Mouse (Mus musculus): ENCODE results near the gene Katnbl1. TPM values are rescaled to one million over a fixed set of nuclear protein-coding genes. Genes with fewer than 3 reads are reported as not detected.

The Katnbl1 gene
- polyA plus RNA-seq (2014; fragmentation: Nextera tagmentation; extraction: Ambion mirVana) = 48.4 and 54.5 TPM in 2 replicates

DNA sequence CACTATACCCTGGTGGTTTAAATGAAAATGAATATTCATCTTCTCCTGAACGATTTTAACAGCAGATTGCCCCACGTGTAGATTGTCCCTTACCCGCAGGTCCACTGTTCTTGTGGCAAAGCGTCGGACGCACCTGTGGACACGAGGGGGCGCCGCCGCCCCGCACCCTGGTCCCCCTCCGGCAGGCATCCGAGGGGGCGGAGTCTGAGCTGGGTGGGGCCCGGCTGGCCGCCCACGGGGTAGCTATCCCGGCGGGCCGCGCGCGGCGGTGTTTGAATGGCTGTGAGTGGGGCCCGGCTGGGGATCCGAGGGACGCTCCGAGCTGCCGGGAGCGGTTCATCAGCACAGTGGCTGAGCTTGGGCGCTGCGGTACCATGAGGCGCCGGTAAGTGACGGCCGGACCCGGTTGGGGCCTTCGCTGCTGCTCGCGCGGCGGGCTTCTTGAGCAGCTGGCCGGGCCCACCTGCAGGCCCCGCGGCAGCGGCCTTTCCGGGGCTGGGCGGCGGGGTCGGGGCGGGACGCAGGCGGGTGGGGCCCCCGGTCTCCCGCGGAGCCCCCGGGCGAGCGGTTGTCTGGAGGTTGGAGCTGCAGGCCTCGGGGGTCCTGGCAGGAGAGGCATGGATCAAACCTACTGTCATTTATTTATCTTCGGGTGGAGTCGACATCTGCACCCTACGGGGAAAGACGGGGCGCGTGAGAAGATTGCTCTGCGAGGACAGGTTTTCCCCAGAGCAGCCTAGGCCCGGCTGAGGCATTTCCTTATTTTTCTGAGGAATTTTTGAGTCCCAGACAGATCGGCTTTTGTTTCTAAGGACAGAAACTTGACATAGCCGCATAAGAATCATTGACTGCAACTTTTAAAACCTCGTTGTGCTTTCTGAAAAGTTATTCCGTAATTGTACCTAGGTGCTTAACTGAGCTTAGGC lies at the start of gene Katnbl1:
Gene Katnbl1 (plus strand): TSS at position 239 of the 926 bp plus-strand sequence.
- Histone ChIP-seq H3K9ac (ENCODE audit: low read length) (peak within 1 kb of the TSS; percentile 98), H3K9me3 (replicated peaks; ENCODE audit: control insufficient read depth, low read length) (no peaks in the 10 kb centered on the region), H3K4me3 (ENCODE audit: low read depth, low read length) (peak within 1 kb of the TSS; percentile 93), H3K4me1 (ENCODE audit: control insufficient read depth, insufficient read depth, low read length) (peaks cover 9% of the 10 kb centered on the region), H3K27me3 (replicated peaks; ENCODE audit: control insufficient read depth, insufficient read depth, low read length) (no peaks in the 10 kb centered on the region), H3K27ac (ENCODE audit: low read depth, low read length) (peak within 1 kb of the TSS; percentile 78), H3K4me2 (ENCODE audit: low read length) (peak within 1 kb of the TSS; percentile 71), H3K36me3 (ENCODE audit: control insufficient read depth, insufficient read depth, low read length) (no peaks in the 10 kb centered on the region)
- under 1% methylated on average over 65 of the region's 72 CpGs for WGBS
- DNase-seq (ENCODE audit: low spot score) (peak; percentile 95), ATAC-seq (peak; percentile 99)

DNA sequence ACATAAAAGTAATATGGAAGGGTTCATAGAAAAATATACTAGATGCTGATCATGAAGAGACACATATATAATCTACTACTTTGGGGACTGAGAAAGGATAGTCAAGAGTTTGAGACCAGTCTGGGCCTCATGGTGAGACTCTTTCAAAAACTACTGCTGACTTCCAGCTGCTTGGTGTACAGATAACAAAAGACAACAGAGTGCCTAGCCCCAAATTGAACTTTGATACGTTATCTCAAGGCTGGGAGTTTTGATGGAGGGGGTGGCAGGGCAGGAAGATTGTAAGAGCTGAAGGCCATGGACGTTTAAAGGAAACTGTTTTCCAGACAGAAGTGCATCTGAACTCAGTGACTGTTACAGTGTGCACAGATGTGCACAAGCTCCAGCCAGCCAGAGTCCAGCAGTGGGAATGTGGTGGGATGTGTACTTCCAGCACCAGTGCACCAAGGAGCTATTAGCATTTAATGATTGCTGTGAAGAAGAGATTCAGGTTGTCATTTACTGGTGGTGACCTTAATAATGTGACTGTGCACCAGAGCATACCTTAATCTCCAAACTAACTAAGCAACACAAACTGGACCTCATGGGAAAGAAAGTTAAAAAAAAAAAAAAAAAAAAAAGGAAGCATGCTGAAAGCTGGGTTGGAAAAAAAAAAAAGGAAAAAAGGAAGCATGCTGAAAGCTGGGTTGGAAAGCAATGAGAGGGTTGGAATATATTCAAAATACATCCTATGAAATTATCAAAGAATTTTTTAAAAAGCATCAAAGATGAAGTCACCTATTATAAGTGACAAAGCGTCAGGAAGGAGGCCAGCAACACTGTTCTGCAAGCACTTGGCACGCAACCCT lies 46.7 kb upstream of the Katnbl1 start:
- Histone ChIP-seq H3K4me3 (ENCODE audit: low read depth, low read length) (no peak overlapping the region), H3K4me2 (ENCODE audit: low read length) (no peak overlapping the region), H3K4me1 (ENCODE audit: control insufficient read depth, insufficient read depth, low read length) (no peaks in the 10 kb centered on the region), H3K27me3 (replicated peaks; ENCODE audit: control insufficient read depth, insufficient read depth, low read length) (no peaks in the 10 kb centered on the region), H3K9me3 (replicated peaks; ENCODE audit: control insufficient read depth, low read length) (no peaks in the 10 kb centered on the region), H3K27ac (ENCODE audit: low read depth, low read length) (no peak overlapping the region), H3K36me3 (ENCODE audit: control insufficient read depth, insufficient read depth, low read length) (peaks cover 15% of the 10 kb centered on the region), H3K9ac (ENCODE audit: low read length) (no peak overlapping the region)
- DNase-seq (ENCODE audit: low spot score) = no peak
- 75% methylated on average over 4 of the region's 4 CpGs for WGBS
- ATAC-seq = no peak

DNA sequence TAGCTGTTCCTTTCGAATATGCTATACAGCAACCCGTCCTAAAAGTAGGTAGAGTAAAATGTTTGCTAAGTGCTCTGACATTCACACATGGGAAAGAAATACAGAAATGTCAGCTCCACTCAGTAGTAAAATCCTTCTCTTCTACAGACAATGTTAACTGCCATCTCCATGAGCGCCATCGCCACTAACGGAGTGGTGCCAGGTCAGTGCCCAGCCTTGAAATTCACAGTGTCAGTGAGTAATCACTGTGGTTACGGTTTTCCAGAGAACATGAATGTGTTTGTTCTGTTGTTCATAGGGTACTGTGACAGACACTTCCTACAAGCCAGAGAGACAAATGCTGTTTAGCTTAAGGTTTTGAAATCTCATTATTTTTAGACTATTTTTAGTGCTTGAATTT lies 41.8 kb upstream of the Katnbl1 start:
- no peaks in the 10 kb centered on the region for H3K9me3 ChIP-seq (replicated peaks; ENCODE audit: control insufficient read depth, low read length)
- ATAC-seq (no peak), DNase-seq (ENCODE audit: low spot score) (no peak)
- no peak overlapping the region for H3K27ac ChIP-seq (ENCODE audit: low read depth, low read length)
- H3K4me3 ChIP-seq (ENCODE audit: low read depth, low read length) = no peak overlapping the region
- H3K4me2 ChIP-seq (ENCODE audit: low read length) = no peak overlapping the region
- WGBS = 96% methylated on average over 6 of the region's 6 CpGs
- no peaks in the 10 kb centered on the region for H3K4me1 ChIP-seq (ENCODE audit: control insufficient read depth, insufficient read depth, low read length)
- peaks cover 30% of the 10 kb centered on the region for H3K36me3 ChIP-seq (ENCODE audit: control insufficient read depth, insufficient read depth, low read length)
- H3K27me3 ChIP-seq (replicated peaks; ENCODE audit: control insufficient read depth, insufficient read depth, low read length) = no peaks in the 10 kb centered on the region
- no peak overlapping the region for H3K9ac ChIP-seq (ENCODE audit: low read length)

- WGBS = 89% methylated on average over 2 of the region's 2 CpGs
- DNase-seq (ENCODE audit: low spot score) = no peak
- no peak for ATAC-seq
- Histone ChIP-seq H3K4me2 (ENCODE audit: low read length) (no peak overlapping the region), H3K9me3 (replicated peaks; ENCODE audit: control insufficient read depth, low read length) (no peaks in the 10 kb centered on the region), H3K27me3 (replicated peaks; ENCODE audit: control insufficient read depth, insufficient read depth, low read length) (no peaks in the 10 kb centered on the region), H3K4me3 (ENCODE audit: low read depth, low read length) (no peak overlapping the region), H3K27ac (ENCODE audit: low read depth, low read length) (no peak overlapping the region), H3K36me3 (ENCODE audit: control insufficient read depth, insufficient read depth, low read length) (peaks cover 30% of the 10 kb centered on the region), H3K9ac (ENCODE audit: low read length) (no peak overlapping the region), H3K4me1 (ENCODE audit: control insufficient read depth, insufficient read depth, low read length) (no peaks in the 10 kb centered on the region)
These were observed 39.3 kb upstream of the Katnbl1 start for GRCm38 (mm10) chr2:112339736-112340135.

- ATAC-seq (no peak), DNase-seq (ENCODE audit: low spot score) (no peak)
- Histone ChIP-seq H3K27ac (ENCODE audit: low read depth, low read length) (no peak overlapping the region), H3K36me3 (ENCODE audit: control insufficient read depth, insufficient read depth, low read length) (peaks cover 24% of the 10 kb centered on the region), H3K9me3 (replicated peaks; ENCODE audit: control insufficient read depth, low read length) (no peaks in the 10 kb centered on the region), H3K9ac (ENCODE audit: low read length) (no peak overlapping the region), H3K27me3 (replicated peaks; ENCODE audit: control insufficient read depth, insufficient read depth, low read length) (no peaks in the 10 kb centered on the region), H3K4me1 (ENCODE audit: control insufficient read depth, insufficient read depth, low read length) (no peaks in the 10 kb centered on the region), H3K4me2 (ENCODE audit: low read length) (no peak overlapping the region), H3K4me3 (ENCODE audit: low read depth, low read length) (no peak overlapping the region)
- 67% methylated on average over 3 of the region's 3 CpGs for WGBS
These were observed 37.9 kb upstream of the Katnbl1 start for GRCm38 (mm10) chr2:112341117-112341516.

DNA sequence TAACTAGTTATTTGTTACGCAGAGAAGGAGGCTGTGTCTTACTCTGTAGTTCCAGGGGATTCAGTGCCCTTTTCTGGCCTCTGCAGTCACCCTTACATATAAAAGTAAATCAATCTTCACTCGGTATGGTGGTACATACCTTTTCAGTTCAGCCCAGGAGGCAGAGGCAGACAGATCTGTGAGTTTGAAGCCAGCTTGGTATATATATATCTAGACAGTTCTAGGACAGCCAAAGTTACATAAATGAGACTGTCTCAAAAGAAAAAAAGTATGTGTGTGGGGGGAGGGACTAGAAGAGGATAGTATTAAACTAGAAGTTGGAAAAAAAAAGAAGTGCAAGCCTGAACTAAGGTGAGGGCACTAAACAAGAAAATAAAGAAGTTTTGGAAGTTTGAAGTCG lies 30.8 kb upstream of the Katnbl1 start:
- Histone ChIP-seq H3K4me1 (ENCODE audit: control insufficient read depth, insufficient read depth, low read length) (no peaks in the 10 kb centered on the region), H3K36me3 (ENCODE audit: control insufficient read depth, insufficient read depth, low read length) (peaks cover 52% of the 10 kb centered on the region), H3K9ac (ENCODE audit: low read length) (no peak overlapping the region), H3K4me2 (ENCODE audit: low read length) (no peak overlapping the region), H3K27me3 (replicated peaks; ENCODE audit: control insufficient read depth, insufficient read depth, low read length) (no peaks in the 10 kb centered on the region), H3K9me3 (replicated peaks; ENCODE audit: control insufficient read depth, low read length) (no peaks in the 10 kb centered on the region), H3K27ac (ENCODE audit: low read depth, low read length) (no peak overlapping the region), H3K4me3 (ENCODE audit: low read depth, low read length) (no peak overlapping the region)
- ATAC-seq (no peak), DNase-seq (ENCODE audit: low spot score) (no peak)
- 90% methylated on average over 3 of the region's 3 CpGs for WGBS

DNA sequence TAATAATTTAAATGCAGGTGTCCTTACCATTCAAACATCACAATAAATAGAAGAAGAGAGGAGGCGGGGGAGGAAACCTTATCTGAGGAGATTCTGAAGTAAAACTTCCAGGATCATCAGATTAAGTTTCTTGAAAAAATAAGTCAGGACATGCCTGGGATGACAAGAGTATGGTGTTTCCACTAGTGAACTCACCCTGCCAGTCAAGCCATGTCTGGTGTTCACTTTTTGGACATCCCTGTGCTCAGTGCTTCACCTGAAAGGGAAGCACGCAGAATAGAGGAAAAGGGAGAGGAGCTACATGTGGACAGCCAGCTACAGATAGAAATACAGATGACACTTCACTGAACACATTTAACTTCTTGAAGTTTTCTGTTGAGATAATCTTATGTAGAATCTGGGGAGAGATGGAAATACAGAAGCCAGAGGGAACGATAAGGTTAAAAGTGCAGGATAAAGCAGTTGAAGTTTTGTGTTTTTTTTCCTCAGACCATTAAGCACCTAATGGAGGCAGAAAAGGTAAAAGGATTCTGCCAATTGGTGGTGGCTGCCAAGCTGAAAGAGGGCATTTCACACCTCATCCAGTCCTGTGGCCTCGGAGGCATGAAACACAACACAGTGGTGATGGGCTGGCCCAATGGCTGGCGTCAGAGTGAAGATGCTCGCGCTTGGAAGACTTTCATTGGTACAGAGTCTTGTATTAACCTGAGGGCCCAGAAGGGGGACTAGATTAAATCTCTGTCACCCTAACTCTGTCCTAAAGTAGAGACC lies 25.1 kb upstream of the Katnbl1 start:
- no peak overlapping the region for H3K27ac ChIP-seq (ENCODE audit: low read depth, low read length)
- ATAC-seq (no peak), DNase-seq (ENCODE audit: low spot score) (no peak)
- 90% methylated on average over 7 of the region's 7 CpGs for WGBS
- no peak overlapping the region for H3K4me2 ChIP-seq (ENCODE audit: low read length)
- no peaks in the 10 kb centered on the region for H3K9me3 ChIP-seq (replicated peaks; ENCODE audit: control insufficient read depth, low read length)
- no peaks in the 10 kb centered on the region for H3K4me1 ChIP-seq (ENCODE audit: control insufficient read depth, insufficient read depth, low read length)
- no peak overlapping the region for H3K9ac ChIP-seq (ENCODE audit: low read length)
- no peaks in the 10 kb centered on the region for H3K27me3 ChIP-seq (replicated peaks; ENCODE audit: control insufficient read depth, insufficient read depth, low read length)
- H3K4me3 ChIP-seq (ENCODE audit: low read depth, low read length) = no peak overlapping the region
- peaks cover 78% of the 10 kb centered on the region for H3K36me3 ChIP-seq (ENCODE audit: control insufficient read depth, insufficient read depth, low read length)

DNA sequence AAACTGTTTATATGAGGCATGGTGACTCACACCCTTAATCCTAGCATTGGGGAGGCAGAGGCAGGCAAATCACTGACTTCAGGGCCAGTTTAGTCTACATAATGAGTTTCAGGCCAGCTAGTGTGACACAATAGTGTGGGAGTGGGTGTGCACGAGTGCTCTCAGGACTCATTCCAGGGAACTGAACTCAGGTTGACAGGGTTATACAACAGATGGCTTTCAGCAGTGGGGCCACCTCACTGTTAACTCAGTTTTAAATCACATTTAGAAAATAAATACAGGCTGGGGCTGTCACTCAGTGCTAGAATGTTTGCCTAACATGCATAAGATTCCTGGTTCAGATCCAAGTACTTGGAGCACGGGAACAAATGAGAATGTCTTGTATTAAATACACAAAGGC lies 19.4 kb upstream of the Katnbl1 start:
- 76% methylated on average over 2 of the region's 2 CpGs for whole genome bisulfite sequencing
- ATAC-seq (no peak), DNase-seq (ENCODE audit: low spot score) (no peak)
- Histone ChIP-seq H3K4me3 (ENCODE audit: low read depth, low read length) (no peak overlapping the region), H3K9me3 (replicated peaks; ENCODE audit: control insufficient read depth, low read length) (no peaks in the 10 kb centered on the region), H3K27ac (ENCODE audit: low read depth, low read length) (no peak overlapping the region), H3K9ac (ENCODE audit: low read length) (no peak overlapping the region), H3K27me3 (replicated peaks; ENCODE audit: control insufficient read depth, insufficient read depth, low read length) (no peaks in the 10 kb centered on the region), H3K4me2 (ENCODE audit: low read length) (no peak overlapping the region), H3K4me1 (ENCODE audit: control insufficient read depth, insufficient read depth, low read length) (no peaks in the 10 kb centered on the region), H3K36me3 (ENCODE audit: control insufficient read depth, insufficient read depth, low read length) (peaks cover 89% of the 10 kb centered on the region)
